Mouse (Mus musculus): ENCODE results near the gene Lpar1.

The Lpar1 gene

GRCm38 (mm10) chr4:58447841-58448240, 105.9 kb downstream of the Lpar1 start:
- no peak for DNase-seq (ENCODE audit: low spot score)

GRCm38 (mm10) chr4:58445846-58446245, 107.9 kb downstream of the Lpar1 start:
- no peak for DNase-seq (ENCODE audit: low spot score)

- DNase-seq (ENCODE audit: low spot score): peak; percentile 53
Observed at GRCm38 (mm10) chr4:58442338-58442737, 111.4 kb downstream of the Lpar1 start.

- no peak for DNase-seq (ENCODE audit: low spot score)
Observed at GRCm38 (mm10) chr4:58438654-58439053, 115.0 kb downstream of the Lpar1 start.

GRCm38 (mm10) chr4:58437271-58437670, 116.4 kb downstream of the Lpar1 start:
- DNase-seq (ENCODE audit: low spot score): no peak

- DNase-seq (ENCODE audit: low spot score): no peak
Observed at GRCm38 (mm10) chr4:58423276-58423930, 130.3 kb downstream of the Lpar1 start.

- DNase-seq (ENCODE audit: low spot score): no peak
Observed at GRCm38 (mm10) chr4:58419225-58419624, 134.5 kb downstream of the Lpar1 start.

GRCm38 (mm10) chr4:58417319-58417718, 136.4 kb downstream of the Lpar1 start:
- no peak for DNase-seq (ENCODE audit: low spot score)

GRCm38 (mm10) chr4:58415537-58415936, 138.2 kb downstream of the Lpar1 start:
- no peak for DNase-seq (ENCODE audit: low spot score)

- DNase-seq (ENCODE audit: low spot score): no peak
Observed at GRCm38 (mm10) chr4:58413188-58414185, 140.2 kb downstream of the Lpar1 start.

- DNase-seq (ENCODE audit: low spot score): no peak
Observed at GRCm38 (mm10) chr4:58401973-58402501, 151.7 kb downstream of the Lpar1 start.

- no peak for DNase-seq (ENCODE audit: low spot score)
Observed at GRCm38 (mm10) chr4:58400861-58401341, 152.8 kb downstream of the Lpar1 start.

Data from yolk sac, embryonic 10.5 days (tissue).